Mouse (Mus musculus) induced T-regulatory cell, adult 2 months (primary cell): ENCODE measurements around the gene Rab26.
A peak's percentile ranks its signal among the peaks of the same experiment; 100 is the strongest.

Source experiments
- DNase-seq: peaks from one replicate; pipeline ENCODE4 v3.0.0-alpha.2; 2012; ENCODE audit warnings: low read depth

Rab26 gene

DNA sequence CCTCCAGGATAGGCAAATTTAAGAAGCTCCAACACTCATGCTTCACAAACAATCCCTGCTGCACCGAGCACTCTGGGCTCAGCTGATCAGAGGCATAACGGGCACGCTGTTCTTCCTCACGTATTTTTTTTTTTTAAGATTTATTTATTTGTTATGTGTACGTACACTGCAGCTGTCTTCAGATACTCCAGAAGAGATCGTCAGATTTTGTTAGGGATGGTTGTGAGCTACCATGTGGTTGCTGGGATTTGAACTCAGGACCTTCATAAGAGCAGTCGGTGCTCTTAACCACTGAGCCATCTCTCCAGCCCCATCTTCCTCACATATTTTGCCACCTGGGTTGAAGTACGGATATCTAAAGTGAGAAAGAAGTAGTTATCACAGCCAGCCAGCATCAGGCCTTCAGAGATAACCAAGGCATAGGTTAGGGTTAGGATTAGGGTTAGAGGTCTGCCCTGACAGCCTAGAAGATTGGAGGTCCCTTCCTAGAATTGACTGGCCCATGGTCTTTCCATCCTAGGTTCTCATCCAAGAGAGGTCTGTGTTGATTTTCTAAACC lies at the start of gene Rab26:
TSS of gene Rab26 (minus strand) at position 51 of the 559 bp plus-strand sequence.
- no peak for DNase-seq

DNA sequence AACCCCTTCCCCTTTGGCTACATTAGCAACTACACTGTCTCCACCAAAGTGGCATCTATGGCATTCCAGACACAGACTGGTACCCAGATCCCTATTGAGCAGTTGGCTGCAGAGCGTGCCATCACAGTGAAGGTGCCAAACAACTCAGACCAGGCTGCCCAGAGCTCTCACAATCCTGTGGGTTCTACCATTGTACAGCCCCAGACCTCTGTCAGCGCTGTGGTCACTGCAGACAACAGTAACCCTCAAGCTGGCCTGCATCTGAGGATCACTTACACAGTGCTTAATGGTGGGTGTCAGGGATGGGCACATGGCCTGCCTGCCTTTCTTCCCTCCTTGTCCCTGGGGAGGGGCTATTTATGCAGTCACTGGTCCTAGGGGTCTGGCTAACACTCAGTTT lies 46.3 kb upstream of the Rab26 start:
- DNase-seq: no peak

DNA sequence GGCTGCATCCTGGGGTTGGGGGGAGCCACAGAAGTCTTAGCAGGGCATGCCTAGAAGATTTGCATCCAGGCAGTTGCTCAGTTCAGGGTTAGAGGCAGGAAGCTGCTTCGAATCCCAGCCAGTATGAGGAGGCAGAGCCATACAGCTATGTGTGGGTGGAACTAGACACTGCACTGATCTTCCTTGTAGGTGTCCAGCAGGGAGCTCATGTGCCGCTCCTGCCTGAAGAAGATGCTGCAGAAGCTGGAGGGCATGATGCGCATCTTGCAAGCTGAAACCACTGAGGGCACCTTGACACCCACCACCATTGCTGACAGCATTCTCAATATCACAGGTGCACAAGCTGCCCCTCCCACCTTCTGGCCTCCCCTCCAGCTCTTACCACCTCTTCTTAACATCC lies 45.5 kb upstream of the Rab26 start:
- DNase-seq: no peak

DNA sequence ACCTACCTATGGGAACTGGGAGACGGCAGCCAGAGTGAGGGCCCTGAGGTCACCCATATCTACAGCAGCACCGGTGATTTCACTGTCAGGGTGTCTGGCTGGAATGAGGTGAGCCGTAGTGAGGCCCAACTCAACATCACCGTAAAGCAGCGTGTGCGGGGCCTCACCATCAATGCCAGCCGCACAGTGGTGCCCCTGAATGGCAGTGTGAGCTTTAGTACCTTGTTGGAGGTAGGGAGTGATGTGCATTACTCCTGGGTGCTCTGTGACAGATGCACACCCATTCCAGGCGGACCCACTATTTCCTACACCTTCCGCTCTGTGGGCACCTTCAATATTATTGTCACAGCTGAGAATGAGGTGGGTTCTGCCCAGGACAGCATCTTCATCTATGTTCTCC lies 39.8 kb upstream of the Rab26 start:
- DNase-seq: no peak

DNA sequence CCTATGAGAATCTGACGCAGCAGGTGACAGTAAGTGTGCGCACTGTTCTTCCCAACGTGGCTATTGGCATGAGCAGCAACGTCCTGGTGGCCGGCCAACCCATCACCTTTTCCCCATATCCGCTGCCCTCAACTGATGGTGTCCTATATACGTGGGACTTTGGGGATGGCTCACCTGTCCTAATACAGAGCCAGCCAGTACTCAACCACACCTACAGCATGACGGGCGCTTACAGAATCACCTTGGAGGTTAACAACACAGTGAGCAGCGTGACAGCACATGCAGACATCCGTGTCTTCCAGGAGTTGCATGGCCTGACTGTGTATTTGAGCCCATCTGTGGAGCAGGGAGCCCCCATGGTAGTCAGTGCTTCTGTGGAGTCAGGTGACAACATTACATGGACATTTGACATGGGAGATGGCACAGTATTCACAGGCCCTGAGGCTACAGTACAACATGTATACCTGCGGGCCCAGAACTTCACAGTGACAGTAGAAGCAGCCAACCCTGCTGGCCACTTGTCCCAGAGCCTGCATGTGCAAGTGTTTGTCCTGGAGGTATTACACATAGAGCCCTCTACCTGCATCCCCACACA lies 38.7 kb upstream of the Rab26 start:
- DNase-seq: no peak

DNA sequence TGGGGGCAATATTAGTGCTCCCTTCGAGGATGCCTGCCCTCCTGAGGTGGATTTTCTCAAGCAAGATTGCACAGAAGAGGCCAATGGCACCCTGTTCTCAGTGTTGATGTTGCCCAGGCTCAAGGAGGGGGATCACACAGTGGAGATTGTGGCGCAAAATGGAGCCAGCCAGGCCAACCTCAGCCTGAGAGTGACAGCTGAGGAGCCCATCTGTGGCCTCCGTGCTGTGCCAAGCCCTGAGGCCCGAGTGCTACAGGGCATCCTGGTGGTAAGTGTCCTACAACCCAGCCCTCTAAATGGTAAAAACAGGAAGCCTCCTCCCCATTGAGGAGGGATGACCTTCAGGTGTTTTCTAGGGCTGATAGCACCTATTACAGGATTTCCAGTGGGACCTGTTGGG lies 35.8 kb upstream of the Rab26 start:
- no peak for DNase-seq

DNA sequence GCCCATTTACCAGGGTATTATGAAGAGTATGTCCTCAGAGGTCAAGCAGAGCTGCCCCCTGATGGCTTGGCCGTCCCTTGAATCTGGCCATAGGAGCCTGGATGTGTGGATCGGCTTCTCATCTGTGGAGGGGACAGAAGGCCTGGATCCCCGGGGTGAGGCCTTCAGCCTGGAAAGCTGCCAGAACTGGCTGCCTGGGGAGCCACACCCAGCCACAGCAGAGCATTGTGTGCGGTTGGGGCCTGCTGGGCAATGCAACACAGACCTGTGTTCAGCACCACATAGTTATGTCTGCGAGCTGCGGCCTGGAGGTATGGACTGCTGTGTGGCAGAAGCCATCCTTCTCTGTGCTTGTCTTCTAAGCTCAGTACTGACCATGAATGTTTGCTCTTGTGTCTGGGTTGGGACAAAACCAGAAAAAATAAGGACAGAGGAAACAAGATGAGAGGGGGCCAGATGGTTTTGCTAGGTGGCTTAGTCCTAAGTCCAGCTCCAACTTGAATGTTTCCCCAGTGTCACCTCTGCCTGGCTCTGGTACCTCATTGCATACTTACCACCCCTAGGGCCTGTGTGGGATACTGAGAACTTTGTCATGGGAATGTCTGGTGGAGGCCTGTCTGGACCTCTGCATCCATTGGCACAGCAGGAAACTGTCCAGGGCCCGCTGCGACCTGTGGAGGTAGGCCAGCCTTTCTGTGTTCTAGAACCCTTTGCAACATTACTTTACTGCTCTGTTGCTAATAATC lies 33.2 kb upstream of the Rab26 start:
- DNase-seq: no peak

DNA sequence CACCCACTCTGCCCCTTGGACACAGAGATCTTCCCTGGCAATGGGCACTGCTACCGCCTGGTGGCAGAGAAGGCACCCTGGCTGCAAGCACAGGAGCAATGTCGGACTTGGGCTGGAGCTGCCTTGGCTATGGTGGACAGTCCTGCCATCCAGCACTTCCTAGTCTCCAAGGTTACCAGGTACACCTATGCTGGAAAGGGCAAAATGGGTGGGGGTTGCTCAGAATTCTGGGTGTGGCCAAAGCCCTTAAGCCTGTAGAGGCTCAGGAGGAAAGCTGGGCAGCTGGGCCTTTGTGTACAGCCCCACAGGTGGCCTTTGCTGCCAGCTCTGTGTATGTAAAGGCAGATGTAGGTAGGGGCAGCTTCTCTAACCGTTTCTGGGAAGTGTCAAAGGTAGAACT lies 31.8 kb upstream of the Rab26 start:
- DNase-seq: no peak

DNA sequence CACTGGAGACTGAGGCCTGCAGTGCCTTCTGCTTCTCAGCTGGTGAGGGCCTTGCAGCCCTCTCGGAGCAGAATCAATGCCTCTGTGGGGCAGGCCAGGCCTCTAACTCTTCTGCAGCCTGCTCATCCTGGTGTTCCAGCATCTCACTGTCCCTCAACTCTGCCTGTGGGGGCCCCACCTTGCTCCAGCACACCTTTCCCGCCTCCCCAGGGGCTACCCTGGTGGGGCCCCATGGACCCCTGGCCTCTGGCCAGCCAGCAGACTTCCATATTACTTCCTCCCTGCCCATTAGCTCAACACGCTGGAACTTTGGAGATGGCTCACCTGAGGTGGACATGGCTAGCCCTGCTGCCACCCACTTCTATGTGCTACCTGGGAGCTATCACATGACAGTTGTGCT lies 31.1 kb upstream of the Rab26 start:
- no peak for DNase-seq

DNA sequence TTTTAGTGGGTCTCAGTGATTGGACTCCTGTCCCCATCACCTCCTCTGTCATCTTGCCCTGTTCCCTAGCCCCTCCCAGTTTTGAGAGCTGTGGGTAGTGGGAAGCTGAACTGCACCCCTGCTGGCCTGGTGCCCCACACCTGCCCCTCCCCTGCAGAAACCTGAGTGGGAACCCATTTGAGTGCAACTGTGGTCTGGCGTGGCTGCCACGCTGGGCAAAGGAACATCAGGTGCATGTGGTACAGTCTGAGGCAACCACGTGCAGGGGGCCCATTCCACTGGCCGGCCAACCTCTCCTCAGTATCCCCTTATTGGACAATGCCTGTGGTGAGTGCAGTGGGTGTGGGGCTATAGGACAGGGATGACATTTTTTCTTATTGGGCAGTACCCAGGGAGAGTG lies 30.4 kb upstream of the Rab26 start:
- no peak for DNase-seq

DNA sequence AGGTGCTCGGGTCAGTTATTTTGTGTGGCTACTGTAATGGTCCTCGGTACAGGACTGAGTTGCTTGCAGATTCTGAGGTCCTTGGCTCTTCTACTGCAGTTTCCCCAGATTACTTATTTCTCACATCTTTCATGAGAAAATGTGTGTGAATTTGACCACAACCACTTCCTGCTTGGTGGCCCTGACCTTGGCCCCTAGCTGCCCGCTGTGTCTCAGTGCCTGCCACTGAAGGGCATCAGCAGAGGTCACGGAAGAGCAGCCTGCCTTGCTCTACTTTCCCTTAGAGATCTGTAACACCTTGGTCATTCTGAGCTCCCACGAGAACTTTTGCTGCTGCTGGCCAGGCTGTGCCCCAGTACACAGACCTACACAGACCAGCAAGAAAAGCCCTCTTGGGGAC lies 29.6 kb upstream of the Rab26 start:
- peak; percentile 24 for DNase-seq

DNA sequence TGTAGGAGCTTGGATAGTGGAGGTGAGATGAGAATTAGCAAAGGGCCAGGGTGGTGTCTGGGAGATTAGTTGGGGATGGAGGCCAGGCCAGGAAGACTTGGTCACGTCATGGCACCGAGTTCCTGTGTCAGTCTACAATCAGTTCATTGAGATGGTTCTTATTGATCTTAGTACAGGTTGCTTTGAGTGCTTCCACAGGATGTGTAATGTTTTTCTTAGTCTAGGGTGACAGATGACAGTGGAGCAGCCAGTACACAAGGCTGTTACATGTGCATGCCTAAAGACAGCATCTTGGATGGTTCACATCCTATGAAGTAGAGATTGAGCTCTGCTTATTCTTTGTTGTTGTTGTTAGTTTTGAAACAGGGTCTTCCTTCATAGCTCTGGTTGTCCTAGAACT lies 27.6 kb upstream of the Rab26 start:
- DNase-seq: no peak

DNA sequence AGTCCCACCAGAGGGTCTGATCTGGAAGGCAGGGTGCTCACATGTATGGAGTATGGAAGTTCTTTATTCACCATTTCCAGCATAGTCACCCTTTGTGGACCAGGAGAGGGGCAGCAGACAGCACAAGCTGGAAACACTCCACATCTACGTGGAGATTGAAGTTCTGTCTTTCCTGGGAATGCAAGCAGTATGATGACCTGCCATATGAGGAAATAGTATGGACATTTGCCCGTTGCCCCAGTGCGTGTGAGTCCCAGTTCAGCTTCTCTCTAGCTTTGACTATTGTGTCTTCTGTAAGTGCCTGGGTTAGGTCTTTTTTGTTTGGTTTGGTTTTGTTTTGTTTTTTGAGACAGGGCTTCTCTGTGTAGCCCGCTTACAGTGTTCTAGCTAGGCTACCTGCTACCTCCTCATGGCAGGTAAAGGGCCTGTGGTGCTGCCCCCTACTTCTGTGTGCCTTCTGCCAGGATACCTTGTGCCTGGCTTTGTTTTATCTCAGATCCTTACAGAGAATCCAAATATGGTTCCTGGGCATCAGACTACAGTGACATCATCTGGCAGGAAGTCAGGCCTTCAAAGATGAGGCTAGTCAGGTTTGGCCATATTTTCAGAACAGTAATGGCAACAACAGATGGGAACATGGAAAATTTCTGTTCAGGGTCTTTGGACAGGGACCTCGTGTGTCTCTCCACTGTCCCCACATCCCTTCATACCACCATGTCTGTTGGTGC lies 26.5 kb upstream of the Rab26 start:
- DNase-seq: no peak

DNA sequence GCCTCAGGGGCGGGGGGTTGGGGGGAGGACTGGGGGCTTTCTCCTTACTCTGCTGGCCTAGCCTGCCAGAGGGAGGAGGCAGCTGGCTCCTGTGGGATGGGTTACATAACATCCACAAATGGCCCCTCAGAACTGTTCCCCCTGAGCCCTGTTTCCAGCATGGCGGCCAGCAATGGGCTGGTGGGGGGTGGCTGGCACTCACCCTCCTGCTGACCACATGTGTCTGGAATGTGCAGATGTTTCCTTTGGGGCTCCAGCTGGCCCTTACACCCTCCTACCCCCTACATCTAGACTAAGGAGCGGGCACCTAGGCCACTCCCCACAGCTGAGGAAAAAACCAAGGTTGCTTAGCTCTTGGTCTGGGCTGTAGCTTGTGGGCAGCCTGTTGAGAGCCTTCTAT lies 25.1 kb upstream of the Rab26 start:
- DNase-seq: no peak

DNA sequence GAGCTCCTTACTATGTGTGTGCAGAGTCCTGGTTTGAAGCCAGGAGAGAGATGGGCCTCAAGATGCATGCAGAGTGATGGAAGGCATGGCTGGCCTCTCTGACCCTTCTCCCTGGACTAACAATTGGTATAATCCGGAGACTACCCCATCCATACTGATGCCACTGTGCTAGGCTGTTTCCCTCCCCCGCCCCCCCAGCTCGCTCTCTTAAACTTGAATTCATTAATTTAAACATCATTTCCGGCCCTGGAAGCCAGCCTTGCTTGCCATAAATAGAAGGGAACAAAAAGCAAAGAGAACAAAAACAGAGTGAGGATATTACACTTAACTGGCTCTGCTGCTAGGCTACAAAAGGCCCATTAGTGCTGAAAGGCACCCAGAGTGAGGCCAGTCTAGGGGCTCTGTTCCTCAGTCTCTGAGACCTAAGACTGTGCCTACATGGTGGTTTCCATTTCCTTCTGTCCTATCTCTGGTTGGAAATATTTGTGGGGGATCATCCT lies 24.6 kb upstream of the Rab26 start:
- no peak for DNase-seq

DNA sequence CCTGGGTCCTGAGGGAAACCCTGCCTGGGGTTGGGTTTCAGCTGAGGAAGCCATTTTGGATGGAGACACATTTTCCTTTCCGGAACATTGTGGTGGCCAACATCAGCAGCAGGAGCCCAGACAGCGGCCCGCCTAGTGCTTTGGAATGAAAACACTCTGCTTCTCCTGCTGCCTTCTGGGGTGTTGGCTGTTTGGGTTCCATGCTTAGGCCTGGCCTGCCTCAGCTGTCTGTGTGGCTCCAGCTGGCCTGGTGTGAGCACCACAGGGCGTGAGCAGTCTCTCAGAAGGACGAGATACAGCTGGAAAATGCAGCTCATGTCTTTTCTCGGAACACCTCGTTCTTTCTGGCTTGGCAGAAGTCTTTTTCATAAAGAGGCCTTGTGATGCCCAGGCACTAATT lies 23.1 kb upstream of the Rab26 start:
- DNase-seq: no peak

DNA sequence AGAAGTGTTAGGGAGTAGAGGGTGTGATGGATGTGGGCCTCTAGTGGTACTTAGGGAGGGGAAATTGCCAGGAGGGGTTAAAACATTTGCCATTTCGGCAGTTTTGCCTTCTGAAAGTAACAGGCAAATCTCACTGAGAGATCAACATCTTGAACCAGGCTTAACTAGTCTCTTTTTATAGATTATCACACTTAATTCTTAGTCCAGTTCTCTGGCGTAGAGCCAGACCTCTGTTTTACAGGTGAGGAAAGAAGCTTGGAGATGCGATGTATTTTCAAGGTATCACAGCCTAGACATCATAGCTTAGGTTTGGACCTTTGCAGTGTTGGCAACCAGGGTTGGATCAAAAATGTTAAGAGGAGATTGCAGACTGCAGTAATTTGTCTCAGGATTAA lies 17.0 kb upstream of the Rab26 start:
- DNase-seq: peak; percentile 25

DNA sequence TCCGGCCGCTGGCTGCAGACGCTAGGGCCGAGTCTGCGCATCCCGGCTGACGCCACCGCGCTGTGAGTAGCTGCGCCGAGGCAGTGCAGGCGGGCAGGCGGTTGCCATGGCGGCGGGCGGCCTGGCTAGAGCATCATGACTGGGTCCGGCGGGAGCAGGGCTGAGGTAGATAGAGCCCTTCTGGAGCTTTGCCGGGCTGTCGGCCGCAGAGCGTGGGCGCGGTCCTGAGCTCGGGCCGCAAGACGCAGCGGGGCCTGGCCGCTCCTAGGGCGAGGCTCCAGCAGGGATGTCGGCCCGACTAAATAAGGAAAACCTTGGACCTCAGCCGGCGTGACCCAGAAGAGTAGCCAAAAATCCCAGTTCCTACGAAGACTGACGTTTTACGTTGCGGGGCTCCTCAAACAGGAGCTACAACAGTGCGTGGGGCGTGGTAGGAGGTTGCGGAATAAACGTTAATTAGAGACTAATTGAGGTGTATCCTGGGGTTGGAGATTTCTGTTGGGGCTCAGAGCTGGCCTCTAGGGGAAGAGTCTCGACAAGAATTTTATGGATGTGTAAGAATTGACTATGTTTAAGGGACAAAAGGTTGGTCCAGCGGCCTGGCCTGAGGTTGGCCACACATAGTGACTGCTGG lies 16.5 kb upstream of the Rab26 start:
- peak; percentile 75 for DNase-seq

DNA sequence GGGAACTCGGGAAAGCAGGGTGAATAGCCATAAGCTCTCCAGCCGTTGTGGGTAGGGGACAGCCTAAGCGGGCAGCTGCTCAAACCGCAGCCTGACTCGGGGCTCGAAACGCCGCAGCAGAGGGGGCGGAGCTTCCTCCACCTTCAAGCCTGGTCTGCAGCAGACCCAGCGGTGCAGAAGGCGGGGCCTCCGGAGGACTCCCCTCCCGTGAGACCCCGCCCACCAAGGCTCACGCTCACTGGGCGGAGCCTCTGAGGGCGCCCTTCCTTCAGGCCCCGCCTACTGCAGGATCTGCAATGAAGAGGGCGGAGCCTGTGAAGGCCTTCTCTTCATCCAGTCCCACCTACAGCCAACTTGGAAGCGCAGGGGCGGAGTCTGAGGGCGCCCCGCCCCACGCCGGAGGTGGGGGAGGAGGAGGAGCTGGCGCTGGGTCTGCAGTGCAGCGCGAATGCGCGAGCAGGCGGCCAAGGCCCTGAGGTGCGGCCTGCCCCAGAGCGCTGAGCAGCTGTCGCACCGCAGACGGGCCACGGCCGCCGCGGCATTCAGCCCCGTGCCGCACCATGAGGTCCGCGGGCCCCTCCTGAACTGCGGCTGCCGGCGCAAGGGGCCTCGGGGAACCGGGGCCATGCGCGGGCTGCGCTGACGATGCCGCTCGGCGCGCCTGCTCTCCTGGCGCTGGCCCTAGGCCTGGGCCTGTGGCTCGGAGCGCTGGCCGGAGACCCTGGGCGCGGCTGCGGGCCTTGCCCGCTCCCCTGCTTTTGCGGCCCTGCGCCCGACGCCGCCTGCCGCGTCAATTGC lies 15.8 kb upstream of the Rab26 start, which contains the start of gene Pkd1:
TSS of gene Pkd1 (plus strand) at position 217 of the 798 bp plus-strand sequence.
- peak; percentile 100 for DNase-seq

DNA sequence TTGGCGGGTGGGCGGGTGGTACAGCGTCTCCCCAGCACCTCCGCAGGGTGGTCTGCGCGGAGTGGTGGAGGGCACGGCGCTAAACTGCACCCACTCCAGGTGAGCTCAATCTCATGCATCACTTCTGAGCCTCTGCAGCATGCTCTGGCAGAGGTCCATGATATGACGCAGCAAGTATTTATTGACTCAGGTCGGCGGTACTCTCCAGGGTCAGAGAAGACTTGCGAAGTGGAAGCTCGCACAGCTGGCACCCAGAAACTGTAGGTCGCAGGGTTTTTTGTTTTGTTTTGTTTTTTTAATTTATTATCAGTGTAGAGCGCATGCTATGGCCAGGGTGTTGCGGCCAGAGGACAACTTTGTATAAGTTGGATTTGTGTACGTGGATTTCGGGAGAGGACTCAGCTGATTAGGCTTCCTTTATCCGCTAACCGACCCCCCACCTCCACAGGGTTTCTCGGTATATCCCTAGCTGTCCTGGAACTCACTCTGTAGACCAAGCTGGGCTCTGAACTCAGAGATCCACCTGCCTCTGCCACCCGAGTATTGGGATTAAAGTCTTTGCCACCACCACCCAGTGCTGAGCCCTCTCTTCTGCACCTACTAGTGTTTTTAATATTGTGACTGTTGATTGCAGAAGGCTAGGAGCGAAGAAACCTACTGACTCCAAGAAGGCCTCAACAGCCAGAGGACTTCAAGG lies 15.1 kb upstream of the Rab26 start:
- peak; percentile 82 for DNase-seq

DNA sequence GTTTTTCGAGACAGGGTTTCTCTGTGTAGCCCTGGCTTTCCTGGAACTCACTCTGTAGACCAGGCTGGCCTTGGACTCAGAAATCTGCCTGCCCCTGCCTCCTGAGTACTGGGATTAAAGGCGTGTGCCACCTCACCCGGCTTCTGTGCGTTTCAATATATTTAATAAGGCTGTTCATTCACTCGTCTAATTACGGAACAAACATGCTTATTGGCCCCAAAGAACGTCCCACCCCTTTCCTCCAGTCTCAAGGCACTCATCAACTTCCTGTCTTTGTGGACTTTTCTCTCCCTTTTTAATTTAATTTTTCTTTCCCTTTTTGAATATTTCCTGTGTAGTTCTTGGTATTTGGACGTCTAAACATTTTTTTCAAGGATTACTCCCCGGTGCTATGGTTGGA lies 14.4 kb upstream of the Rab26 start:
- no peak for DNase-seq
